Mouse (Mus musculus): ENCODE data around the gene Gm38392. TPM values are rescaled to one million over a fixed set of nuclear protein-coding genes. Genes with fewer than 3 reads are reported as not detected.

The Gm38392 gene
- total RNA-seq, 2 experiments from 2014 or later = 0.24 TPM; not detected in 1

- DNase-seq = no peak
- intact Hi-C loops (cut with DNase I) = no loop called here
Measured at GRCm38 (mm10) chr3:88219940-88220339, 67.1 kb downstream of the Gm38392 start.

DNA sequence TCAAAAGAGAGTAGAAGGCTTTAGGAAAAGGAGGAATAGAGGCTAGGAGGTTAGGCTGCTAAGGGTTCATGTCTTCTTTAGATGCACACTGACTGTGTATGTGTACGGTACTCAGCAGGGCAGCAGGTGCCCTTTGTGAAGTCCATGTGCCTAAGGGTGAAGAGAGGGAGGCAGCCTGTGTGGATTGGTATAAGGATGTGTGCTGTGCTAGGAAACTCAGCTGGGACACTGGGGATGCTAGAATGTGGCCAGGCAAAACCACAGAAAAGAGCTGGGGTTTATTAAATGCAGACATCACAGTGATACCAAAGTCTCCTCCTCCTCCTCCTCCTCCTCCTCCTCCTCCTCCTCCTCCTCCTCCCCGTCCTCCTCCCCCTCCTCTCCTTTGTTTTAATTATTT, 69.3 kb downstream of the Gm38392 start:
- intact Hi-C loops (cut with DNase I) = no loop called here
- no peak for DNase-seq

DNA sequence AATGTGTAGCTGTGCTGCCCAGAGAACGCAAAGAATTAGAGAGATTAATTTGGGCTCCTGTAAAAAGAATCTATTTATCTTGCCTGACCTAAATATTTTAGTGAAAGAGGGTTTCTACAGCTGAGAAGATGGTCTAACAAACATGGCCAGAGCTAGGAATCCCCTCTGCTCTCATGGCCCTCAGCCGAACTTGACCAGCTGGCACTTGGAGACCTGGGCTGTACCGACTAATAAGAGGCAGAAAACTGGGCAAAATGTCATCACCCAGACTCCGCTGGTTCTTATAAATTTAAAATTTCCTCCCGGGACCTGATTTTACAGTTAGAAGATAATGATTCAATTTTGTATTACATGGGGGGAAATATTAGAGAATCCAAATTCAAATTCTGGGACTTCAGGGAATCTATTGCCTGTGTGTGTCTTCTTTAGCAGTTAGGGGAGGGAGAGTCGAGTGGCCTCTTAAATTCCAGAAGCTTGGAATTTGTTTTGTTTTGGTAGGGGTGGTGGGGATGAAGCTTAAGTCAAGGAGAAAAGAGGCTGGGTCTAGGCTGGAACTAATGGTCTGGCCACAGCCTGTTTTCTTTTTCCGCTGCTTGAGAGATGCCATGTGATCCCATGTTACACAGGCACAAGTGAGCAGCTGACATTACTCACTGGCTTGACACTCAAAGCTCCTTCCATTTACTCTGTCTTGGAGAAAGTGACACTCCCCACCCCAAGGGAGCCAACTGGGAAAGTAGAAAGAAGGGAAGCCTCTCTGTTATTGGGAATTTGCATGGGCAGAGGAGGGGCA, 70.3 kb downstream of the Gm38392 start:
- intact Hi-C loops (cut with DNase I) = no loop called here

DNA sequence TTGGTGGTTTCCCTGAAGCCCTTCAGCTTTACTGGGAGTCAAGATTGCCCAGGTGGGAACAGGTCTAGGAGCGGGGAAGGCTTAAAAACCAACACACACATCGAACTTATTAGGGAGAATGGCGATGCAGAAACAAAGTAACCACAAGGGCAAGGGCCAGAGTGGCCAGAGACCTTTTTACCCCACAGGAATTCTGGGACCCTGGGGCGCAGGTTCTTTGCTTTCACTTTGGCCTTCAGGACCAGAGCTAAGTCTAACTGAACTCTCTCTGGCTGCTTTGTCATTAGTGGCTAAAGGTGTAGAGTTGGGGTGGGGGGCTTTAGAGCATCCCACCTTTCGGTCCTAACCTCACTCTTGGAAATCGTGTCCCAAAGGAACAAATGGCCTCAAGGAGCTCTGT, 70.9 kb downstream of the Gm38392 start:
- intact Hi-C loops (cut with DNase I) = no loop called here
- DNase-seq = no peak

More for the DNA sequence above, 70.3 kb downstream of the Gm38392 start:
- no peak for DNase-seq

- intact Hi-C loops (cut with DNase I) = no loop called here
- no peak for DNase-seq
Measured at GRCm38 (mm10) chr3:88215553-88216004, 71.4 kb downstream of the Gm38392 start.

GRCm38 (mm10) chr3:88214971-88215552, 71.9 kb downstream of the Gm38392 start:
- intact Hi-C loops (cut with DNase I) = no loop called here
- peak in 1 of 2 experiments; percentile 13 for DNase-seq

DNA sequence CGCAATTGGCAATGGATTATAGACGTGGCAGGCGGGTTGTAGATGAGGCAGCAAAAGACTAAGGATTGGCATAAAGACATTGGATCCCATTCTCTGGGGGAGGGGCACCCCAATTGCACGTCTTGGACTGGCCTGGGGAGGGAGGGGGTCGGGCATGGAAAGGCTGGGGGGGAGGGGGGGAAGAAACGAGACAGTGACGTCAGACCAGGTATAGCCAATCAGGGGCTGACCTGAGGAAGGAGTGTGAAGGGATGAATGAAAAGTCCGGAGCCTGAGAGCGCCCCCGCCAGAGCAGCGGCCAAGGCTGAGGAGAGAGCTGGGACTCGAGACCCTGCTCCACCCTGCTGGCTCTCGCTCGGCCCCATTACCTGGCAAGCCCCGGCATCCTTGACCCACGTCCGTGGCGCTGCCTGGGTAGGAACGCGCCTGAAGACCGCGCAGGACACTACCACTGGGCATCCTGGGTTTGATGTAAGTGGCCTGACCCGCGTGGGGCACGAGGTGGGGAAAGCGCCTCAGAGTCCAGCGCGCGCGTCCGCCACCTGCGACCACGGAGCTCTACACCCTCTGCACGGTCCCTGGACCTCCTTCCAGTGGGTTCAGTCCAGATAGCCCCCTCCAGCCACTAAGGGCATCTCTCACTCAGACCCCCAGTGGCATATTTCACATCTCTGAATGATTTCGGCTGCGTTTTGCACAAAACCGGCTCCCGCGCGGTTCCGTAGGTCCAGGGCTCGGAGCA, 72.6 kb downstream of the Gm38392 start:
- intact Hi-C loops (cut with DNase I) = no loop called here
- no peak for DNase-seq

DNA sequence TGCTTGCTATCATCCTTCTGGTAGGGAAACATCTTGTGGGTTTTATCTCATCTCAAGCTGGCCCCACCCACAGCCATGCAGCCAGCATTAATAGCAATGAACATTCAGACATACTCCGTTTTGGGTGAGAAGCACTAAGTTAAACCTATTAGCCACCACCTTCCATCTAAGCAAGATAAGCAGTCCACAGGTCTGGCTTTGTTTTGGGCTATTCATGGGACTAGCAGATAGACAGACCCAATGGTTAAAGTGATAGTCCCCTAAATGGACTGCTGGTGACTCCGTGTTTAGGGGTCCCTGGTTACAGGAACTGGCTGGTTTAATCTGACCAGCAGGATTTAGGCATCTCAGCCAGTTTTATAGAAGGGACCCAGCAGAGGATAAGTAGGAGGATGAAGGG, 74.0 kb downstream of the Gm38392 start:
- intact Hi-C loops (cut with DNase I) = no loop called here
- DNase-seq = no peak

- no peak for DNase-seq
- intact Hi-C loops (cut with DNase I) = no loop called here
Measured at GRCm38 (mm10) chr3:88212356-88212755, 74.7 kb downstream of the Gm38392 start.

DNA sequence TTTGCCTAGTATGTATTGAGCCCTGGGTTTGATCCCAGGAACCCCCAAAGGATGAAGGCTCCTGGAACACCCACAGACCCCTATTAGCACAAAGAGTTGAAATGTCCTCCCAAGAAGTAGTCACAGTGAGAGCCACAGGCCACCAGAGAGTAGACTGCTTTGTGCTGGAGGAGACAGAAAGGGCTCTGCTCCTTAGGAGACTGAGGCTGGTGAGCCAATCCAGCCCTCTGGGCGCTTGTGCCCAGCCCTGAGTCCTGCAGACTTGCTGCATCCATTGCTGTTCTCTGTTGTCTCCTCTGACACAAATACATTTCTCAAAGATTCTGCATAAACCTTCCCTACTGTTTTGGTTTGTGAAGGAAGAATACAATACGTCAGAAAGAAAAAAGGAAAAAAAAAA, 76.1 kb downstream of the Gm38392 start:
- intact Hi-C loops (cut with DNase I) = no loop called here
- no peak for DNase-seq

GRCm38 (mm10) chr3:88210121-88210520, 76.9 kb downstream of the Gm38392 start:
- DNase-seq = no peak
- intact Hi-C loops (cut with DNase I) = no loop called here

- no peak for DNase-seq
- intact Hi-C loops (cut with DNase I) = no loop called here
Measured at GRCm38 (mm10) chr3:88209306-88209705, 77.7 kb downstream of the Gm38392 start.

DNA sequence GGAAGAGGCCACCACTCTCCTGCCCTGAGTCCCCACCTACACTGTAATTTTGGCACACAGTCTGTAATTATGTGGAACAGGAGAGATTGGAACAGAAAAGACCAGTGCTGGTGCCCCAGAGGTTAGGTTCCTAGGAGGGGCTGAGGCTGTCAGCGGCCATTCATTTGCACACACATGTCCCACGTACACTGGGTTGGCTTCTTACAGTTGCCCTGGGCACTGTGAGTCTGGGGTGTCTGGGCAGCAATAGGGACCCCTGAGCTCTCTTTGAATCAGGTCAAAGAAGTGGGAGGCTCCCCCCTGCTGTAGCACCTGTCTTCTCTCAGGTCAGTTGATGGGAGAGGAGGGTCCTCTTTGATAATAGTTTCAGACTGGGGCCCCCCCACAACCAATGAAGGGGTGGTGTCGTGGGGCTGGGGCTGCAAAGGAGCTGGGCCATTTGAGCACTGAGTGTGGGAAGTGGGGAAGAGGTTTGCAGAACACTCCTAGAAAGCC, 78.7 kb downstream of the Gm38392 start:
- intact Hi-C loops (cut with DNase I) = no loop called here

GRCm38 (mm10) chr3:88207451-88208100, 79.4 kb downstream of the Gm38392 start:
- intact Hi-C loops (cut with DNase I) = no loop called here
- no peak for DNase-seq

More for the DNA sequence above, 78.7 kb downstream of the Gm38392 start:
- no peak for DNase-seq

DNA sequence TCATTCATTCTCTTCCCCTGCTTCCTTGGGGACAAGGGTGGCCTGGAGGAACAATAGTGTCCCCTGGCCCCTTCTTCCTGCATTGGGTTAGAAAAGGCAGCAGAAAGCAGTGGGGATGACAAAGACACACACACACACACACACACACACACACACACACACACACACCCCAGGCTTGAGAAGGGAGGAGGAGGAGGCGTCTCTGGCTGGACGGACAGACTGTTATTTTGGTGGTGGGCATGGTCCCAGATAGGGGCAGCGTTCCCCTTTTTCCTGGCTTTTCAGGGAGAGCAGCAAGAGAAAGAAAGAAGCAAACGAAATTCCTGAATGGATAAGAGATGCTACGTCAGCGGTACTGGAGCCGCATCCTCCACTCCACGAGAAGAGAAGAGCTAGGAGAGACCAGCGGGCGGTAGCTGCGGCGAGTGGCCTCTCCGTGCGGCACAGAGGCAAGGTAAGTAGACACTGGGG, 80.1 kb downstream of the Gm38392 start:
- intact Hi-C loops (cut with DNase I) = no loop called here
- no peak for DNase-seq

GRCm38 (mm10) chr3:88206500-88206899, 80.5 kb downstream of the Gm38392 start:
- DNase-seq = no peak
- intact Hi-C loops (cut with DNase I) = no loop called here

- intact Hi-C loops (cut with DNase I) = no loop called here
Measured at GRCm38 (mm10) chr3:88205563-88206491, 81.2 kb downstream of the Gm38392 start.

DNA sequence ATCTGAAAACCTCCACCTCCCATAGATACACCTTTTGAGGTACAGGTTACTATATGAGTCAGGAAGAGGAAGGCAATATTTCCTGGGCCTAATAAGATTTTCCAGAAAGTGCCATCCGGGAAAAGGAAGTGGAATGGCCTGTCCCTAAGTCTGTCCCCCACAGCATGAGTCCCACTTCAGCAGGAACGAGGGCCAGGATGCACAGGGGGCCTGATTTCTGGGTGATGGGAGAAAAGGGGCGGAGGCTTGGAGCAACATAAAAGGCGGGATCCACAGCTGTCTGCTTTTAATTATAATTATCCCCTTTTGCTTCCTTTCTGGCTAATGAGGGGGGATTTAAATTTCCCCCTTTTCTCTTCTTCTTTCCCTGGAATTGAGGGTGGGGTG, 81.8 kb downstream of the Gm38392 start:
- intact Hi-C loops (cut with DNase I) = no loop called here
- DNase-seq = no peak

More at GRCm38 (mm10) chr3:88205563-88206491, 81.2 kb downstream of the Gm38392 start:
- DNase-seq = no peak

GRCm38 (mm10) chr3:88204751-88205150, 82.3 kb downstream of the Gm38392 start:
- intact Hi-C loops (cut with DNase I) = no loop called here
- DNase-seq = no peak
